18 mouse cellular contexts compared by ENCODE assay signal in genomic region chrX:113172271-113172670, GRCm38 (mm10).
"Had no signal": no experiment of that assay in that cellular context is flagged by ENCODE, and none has a peak within 500 bp of the region (broad histone marks: within the 10 kb centered on the region; RNA-seq: fewer than 3 reads in every experiment).

No protein-coding gene starts in this region.

- H3K27me3 ChIP-seq: limb, embryonic 12.5 days; neural tube, embryonic 12.5 days; stomach, embryonic 15.5 days had no signal

- H3K36me3 ChIP-seq: limb, embryonic 12.5 days; midbrain, embryonic 10.5 days; neural tube, embryonic 12.5 days; stomach, embryonic 15.5 days had no signal

- H3K4me3 ChIP-seq: layer of hippocampus, adult 2 months; limb, embryonic 12.5 days; midbrain, embryonic 10.5 days; neural tube, embryonic 12.5 days; stomach, embryonic 15.5 days had no signal

- H3K4me2 ChIP-seq: limb, embryonic 12.5 days; lung, embryonic 14.5 days; neural tube, embryonic 12.5 days; stomach, embryonic 15.5 days had no signal

- H3K9me3 ChIP-seq: limb, embryonic 12.5 days; midbrain, embryonic 10.5 days; neural tube, embryonic 12.5 days; stomach, embryonic 15.5 days had no signal

- H3K4me1 ChIP-seq: limb, embryonic 12.5 days; midbrain, embryonic 10.5 days; neural tube, embryonic 12.5 days; stomach, embryonic 15.5 days had no signal

- DNase-seq: kidney, adult 18-20 months; kidney, postnatal 10 days; kidney, postnatal 4 days; liver; lung, embryonic 14.5 days; lung, postnatal 14 days; midbrain, embryonic 14.5 days; retina, postnatal 1 day; right cerebral cortex, postnatal 4 days; spleen, adult 18-20 months; thymus, adult 2 months; thymus, postnatal 4 days had no signal

- H3K9ac ChIP-seq: limb, embryonic 12.5 days; liver, embryonic 14.5 days; lung, embryonic 14.5 days; neural tube, embryonic 12.5 days; stomach, embryonic 15.5 days had no signal

- H3K27ac ChIP-seq: layer of hippocampus, adult 2 months; limb, embryonic 12.5 days; liver, embryonic 14.5 days; midbrain, embryonic 10.5 days; neural tube, embryonic 12.5 days; stomach, embryonic 15.5 days had no signal
